ENCODE assay signal across 8 mouse cellular contexts in the genomic region with DNA sequence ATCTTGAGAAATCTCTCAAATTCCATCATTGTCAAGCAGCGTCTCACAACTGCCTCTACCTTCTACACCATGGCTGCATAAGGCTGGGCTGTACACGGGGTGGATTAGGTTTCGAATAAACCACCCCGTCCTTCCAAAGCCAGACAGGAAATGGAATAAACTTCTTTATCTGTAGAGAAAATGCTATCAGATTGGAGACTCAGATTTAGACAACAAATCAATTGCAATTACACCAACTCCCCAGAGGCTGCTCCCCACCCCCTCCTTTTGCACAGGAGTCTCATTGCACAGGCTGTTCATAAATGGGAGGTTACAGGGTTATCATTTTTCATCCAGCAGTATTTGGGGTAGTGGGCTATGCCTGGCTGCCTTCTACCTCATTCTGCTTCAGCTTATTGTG. TPM values are rescaled to one million over a fixed set of nuclear protein-coding genes. Genes with fewer than 3 reads are reported as not detected.
DNase-seq lines count a peak whose midpoint lies in the region; ATAC-seq and TF ChIP-seq lines count a peak whose summit lies in the region.
"Had no signal": no experiment of that assay in that cellular context is flagged by ENCODE, and none has a peak within 500 bp of the region (broad histone marks: within the 10 kb centered on the region; RNA-seq: fewer than 3 reads in every experiment).

No protein-coding gene starts in this region.

- no peaks in the 10 kb centered on the region for H3K36me3 ChIP-seq in lung, embryonic 14.5 days (ENCODE audit: insufficient read depth)
- H3K36me3 ChIP-seq in forebrain, embryonic 12.5 days (replicated peaks): no peaks in the 10 kb centered on the region
- H3K36me3 ChIP-seq in limb, embryonic 14.5 days (ENCODE audit: control insufficient read depth, insufficient read depth, low read length): no peaks in the 10 kb centered on the region
- no peaks in the 10 kb centered on the region for H3K36me3 ChIP-seq in stomach, embryonic 15.5 days

- H3K4me3 ChIP-seq in lung, embryonic 14.5 days (ENCODE audit: low read depth, low read length): peak overlapping the region; percentile 52; the same call in 1 of the 2 replicates
- peak overlapping the region; percentile 57 for H3K4me3 ChIP-seq in forebrain, embryonic 12.5 days (replicated peaks)
- H3K4me3 ChIP-seq in limb, embryonic 14.5 days (replicated peaks; ENCODE audit: low read length): peak overlapping the region; percentile 56
- no peak overlapping the region for H3K4me3 ChIP-seq in stomach, embryonic 15.5 days (replicated peaks)

- no peaks in the 10 kb centered on the region for H3K27me3 ChIP-seq in lung, embryonic 14.5 days (ENCODE audit: insufficient read depth, low read length)
- no peaks in the 10 kb centered on the region for H3K27me3 ChIP-seq in forebrain, embryonic 12.5 days
- H3K27me3 ChIP-seq in limb, embryonic 14.5 days (ENCODE audit: control insufficient read depth, insufficient read depth, low read length): no peaks in the 10 kb centered on the region
- no peaks in the 10 kb centered on the region for H3K27me3 ChIP-seq in stomach, embryonic 15.5 days (replicated peaks)

- no peaks in the 10 kb centered on the region for H3K9me3 ChIP-seq in lung, embryonic 14.5 days (ENCODE audit: low read depth, low read length)
- no peaks in the 10 kb centered on the region for H3K9me3 ChIP-seq in forebrain, embryonic 12.5 days
- H3K9me3 ChIP-seq in limb, embryonic 14.5 days (ENCODE audit: control insufficient read depth, low read length): no peaks in the 10 kb centered on the region
- no peaks in the 10 kb centered on the region for H3K9me3 ChIP-seq in stomach, embryonic 15.5 days

- no peak overlapping the region for H3K27ac ChIP-seq in lung, embryonic 14.5 days (ENCODE audit: low read depth)
- H3K27ac ChIP-seq in forebrain, embryonic 12.5 days: no peak overlapping the region
- H3K27ac ChIP-seq in limb, embryonic 14.5 days (replicated peaks; ENCODE audit: low read depth, low read length): no peak overlapping the region
- no peak overlapping the region for H3K27ac ChIP-seq in stomach, embryonic 15.5 days

- no peaks in the 10 kb centered on the region for H3K4me1 ChIP-seq in lung, embryonic 14.5 days (ENCODE audit: insufficient read depth)
- peaks cover 7% of the 10 kb centered on the region for H3K4me1 ChIP-seq in forebrain, embryonic 12.5 days
- H3K4me1 ChIP-seq in limb, embryonic 14.5 days (ENCODE audit: control insufficient read depth, insufficient read depth, low read length): peaks cover 18% of the 10 kb centered on the region
- no peaks in the 10 kb centered on the region for H3K4me1 ChIP-seq in stomach, embryonic 15.5 days

- TF ChIP-seq POLR2A in limb, embryonic 14.5 days (IDR thresholded peaks at IDR 0.05; ENCODE audit: borderline replicate concordance, extremely low read depth, insufficient read depth, insufficient read length): no peak

- peak overlapping the region; percentile 72 for H3K4me2 ChIP-seq in lung, embryonic 14.5 days
- H3K4me2 ChIP-seq in forebrain, embryonic 12.5 days: peak overlapping the region; percentile 65
- peak overlapping the region; percentile 56 for H3K4me2 ChIP-seq in limb, embryonic 14.5 days (replicated peaks; ENCODE audit: low read depth, low read length, severe bottlenecking)
- H3K4me2 ChIP-seq in stomach, embryonic 15.5 days: peak overlapping the region; percentile 73

- WGBS in lung, embryonic 14.5 days: 44% methylated on average over 4 of the region's 4 CpGs
- 78% methylated on average over 4 of the region's 4 CpGs for WGBS in forebrain, embryonic 12.5 days
- 61% methylated on average over 4 of the region's 4 CpGs for WGBS in limb, embryonic 14.5 days
- WGBS in stomach, embryonic 15.5 days: 56% methylated on average over 4 of the region's 4 CpGs

- ATAC-seq in lung, embryonic 14.5 days (ENCODE audit: insufficient read depth): no peak
- ATAC-seq in forebrain, embryonic 12.5 days (ENCODE audit: low FRiP score): no peak
- ATAC-seq in limb, embryonic 14.5 days (ENCODE audit: low FRiP score, low read depth): no peak
- no peak for ATAC-seq in stomach, embryonic 15.5 days (ENCODE audit: insufficient read depth, low FRiP score, low read depth)

- no peak for TF ChIP-seq CTCF in lung, embryonic 14.5 days (IDR thresholded peaks at IDR 0.05; ENCODE audit: low read depth)

- no peak overlapping the region for H3K9ac ChIP-seq in lung, embryonic 14.5 days
- no peak overlapping the region for H3K9ac ChIP-seq in forebrain, embryonic 12.5 days
- H3K9ac ChIP-seq in limb, embryonic 14.5 days (ENCODE audit: low read depth, low read length, severe bottlenecking): no peak overlapping the region
- no peak overlapping the region for H3K9ac ChIP-seq in stomach, embryonic 15.5 days

- DNase-seq in lung, embryonic 14.5 days: no peak
- no peak for DNase-seq in lung, postnatal 10 days
- no peak for DNase-seq in limb, embryonic 14.5 days (ENCODE audit: low spot score)
- DNase-seq in adrenal gland, postnatal 10 days: no peak
- no peak for DNase-seq in left cerebral cortex, postnatal 10 days (ENCODE audit: extremely low spot score in 1 of 2, low spot score in 2 of 2)
- DNase-seq: thymus, postnatal 14 days had no signal

- intact Hi-C loops in left cerebral cortex, postnatal 10 days (cut with DNase I): no loop called here

RNA-seq across cellular contexts. Expression of gene Sept6, which starts 3.7 kb away (rescaled TPM):
- 18.6 and 19.7 TPM in 2 replicates for polyA plus RNA-seq in lung, embryonic 14.5 days (2014; fragmentation: Nextera tagmentation; extraction: Ambion mirVana)
- polyA plus RNA-seq in forebrain, embryonic 12.5 days (2016; fragmentation: Nextera tagmentation; extraction: Ambion mirVana): 45.8 and 48.9 TPM in 2 replicates
- 44.0 and 47.9 TPM in 2 replicates for polyA plus RNA-seq in limb, embryonic 14.5 days (2012; rRNA removed)
- 51.5 and 61.1 TPM in 2 replicates for polyA plus RNA-seq in limb, embryonic 14.5 days (2014; fragmentation: Nextera tagmentation; extraction: Ambion mirVana)
- polyA plus RNA-seq in stomach, embryonic 15.5 days (2015; fragmentation: Nextera tagmentation; extraction: Ambion mirVana): 15.9 and 16.2 TPM in 2 replicates
- total RNA-seq in adrenal gland, postnatal 10 days (2021): 10 to 100 TPM; 15.8 to 22.4 TPM
- total RNA-seq in left cerebral cortex, postnatal 10 days (2021): 10 to 100 TPM; 90.7 to 91.8 TPM
